Mouse (Mus musculus): ENCODE results near the gene Bicdl2.

DNA sequence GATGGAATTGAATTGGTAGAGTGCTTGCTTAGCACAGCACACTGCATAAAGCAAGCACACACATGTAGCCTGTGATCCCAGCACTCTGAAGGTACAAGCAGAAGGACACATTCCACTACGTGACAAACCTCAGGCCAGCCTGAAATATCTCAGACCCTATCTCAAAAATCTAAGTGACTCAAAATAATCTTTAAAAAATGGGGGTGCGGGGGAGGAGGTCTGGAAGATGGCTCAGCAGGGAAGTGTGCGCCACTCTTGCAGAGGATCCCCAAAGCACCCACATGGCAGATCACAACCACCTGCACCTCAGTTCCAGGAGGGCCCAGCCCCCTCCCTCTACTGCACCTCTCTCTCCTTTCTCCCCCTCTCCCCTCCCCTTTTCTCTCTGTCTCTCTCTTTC lies 11.2 kb downstream of the Bicdl2 start:
- TF ChIP-seq MAX (IDR thresholded peaks at IDR 0.05) (no peak), MYOG (IDR thresholded peaks at IDR 0.05; ENCODE audit: control insufficient read depth, extremely low read depth, insufficient read length) (no peak), CTCF (IDR thresholded peaks at IDR 0.05; ENCODE audit: control insufficient read depth, insufficient read depth, insufficient read length) (no peak), MYOD1 (IDR thresholded peaks at IDR 0.05; ENCODE audit: control insufficient read depth, insufficient read length, low read depth) (no peak), USF1 (IDR thresholded peaks at IDR 0.05; ENCODE audit: low read depth) (no peak), CEBPB (IDR thresholded peaks at IDR 0.05; ENCODE audit: low read depth) (no peak), FOSL1 (IDR thresholded peaks at IDR 0.05; ENCODE audit: insufficient read depth, low read length, poor library complexity, severe bottlenecking) (no peak)
